Mouse (Mus musculus): Measurements from ENCODE around the gene Tmem274.
A peak's percentile ranks its signal among the peaks of the same experiment; 100 is the strongest.

The Tmem274 gene

DNA sequence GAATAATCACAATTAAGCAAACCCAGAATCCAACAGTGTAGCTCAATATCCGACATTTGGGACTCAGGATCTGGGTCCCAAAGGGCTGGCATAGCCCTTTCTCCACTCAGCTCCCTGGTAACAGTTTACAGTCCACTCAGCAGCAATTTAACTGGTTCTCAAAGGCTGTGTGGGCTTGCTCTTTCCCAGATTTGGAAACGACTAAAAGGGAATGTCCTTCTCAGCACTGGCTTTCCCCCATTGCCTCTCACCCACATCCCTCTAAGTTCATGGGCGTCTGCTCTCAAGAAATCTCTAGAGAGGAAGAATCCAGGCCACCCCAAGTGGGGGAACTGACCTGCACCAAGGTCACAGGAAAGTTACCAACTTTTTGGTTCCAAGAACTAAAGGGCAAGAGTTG lies 7.4 kb downstream of the Tmem274 start:
- peak in 1 of 2 experiments; percentile 29 for DNase-seq

DNA sequence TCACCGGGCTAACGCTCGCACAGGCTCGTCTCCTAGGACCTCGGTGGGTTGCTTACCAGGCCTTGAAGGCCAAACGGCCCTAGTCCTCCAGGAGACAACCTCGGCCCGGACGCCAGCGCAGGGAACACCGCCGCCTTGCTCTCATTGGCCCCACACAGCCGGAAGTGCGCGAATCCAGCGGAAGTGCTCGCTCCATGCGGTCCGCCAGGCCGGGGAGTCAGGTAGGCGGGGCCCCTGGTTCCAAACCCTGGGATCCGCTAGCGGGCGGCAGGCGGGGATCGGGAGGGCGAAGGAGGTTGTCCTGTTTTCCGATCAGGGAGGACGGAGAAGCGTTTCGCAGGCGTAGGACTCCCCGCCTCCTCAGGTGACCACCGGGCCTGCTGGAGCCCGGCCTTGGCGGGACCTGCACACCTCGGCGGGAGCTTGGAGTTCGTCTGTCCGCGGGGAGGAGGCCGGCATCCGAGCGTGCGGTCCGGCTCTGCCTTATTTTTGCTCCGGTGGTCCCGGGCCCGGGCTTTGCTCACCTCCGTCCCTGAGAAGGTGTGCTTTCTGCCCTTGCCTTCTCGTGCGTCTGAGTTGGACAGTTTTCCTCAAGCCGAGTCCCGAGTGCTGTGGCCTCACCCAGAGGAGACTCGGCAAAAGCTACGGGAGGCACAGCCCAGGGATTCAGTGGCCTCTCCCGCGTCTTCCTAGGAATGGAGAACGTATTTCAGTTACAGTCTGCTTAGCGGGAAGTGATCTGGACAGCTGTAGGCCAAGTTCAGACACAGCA lies 8.1 kb downstream of the Tmem274 start, which contains the start of the genes Nmnat1 and Lzic:
Gene Nmnat1 (minus strand): TSS at position 150 of the 772 bp plus-strand sequence.
Gene Lzic (plus strand): TSS at position 177 of the 772 bp plus-strand sequence.
- DNase-seq: peak; percentile 91 to 93

DNA sequence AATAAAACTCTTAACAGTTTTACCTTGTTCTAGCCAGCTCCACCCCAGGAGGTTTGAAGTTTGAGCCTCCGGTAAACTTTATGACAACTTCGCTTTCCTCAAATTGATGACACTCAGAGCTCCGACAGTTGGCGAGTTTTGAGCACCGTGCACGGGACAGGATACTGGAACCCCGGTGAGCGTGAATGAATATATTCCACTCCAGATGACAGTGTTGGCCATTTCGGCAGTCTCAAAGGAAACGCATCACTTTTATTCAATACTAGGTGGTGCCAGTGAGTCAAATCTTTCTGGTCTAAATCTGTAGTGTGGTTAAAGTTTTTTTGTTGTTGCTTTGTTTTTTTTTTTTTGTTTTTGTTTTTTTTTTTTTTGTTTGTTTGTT lies 8.6 kb downstream of the Tmem274 start:
- peak; percentile 14 to 26 for DNase-seq

DNA sequence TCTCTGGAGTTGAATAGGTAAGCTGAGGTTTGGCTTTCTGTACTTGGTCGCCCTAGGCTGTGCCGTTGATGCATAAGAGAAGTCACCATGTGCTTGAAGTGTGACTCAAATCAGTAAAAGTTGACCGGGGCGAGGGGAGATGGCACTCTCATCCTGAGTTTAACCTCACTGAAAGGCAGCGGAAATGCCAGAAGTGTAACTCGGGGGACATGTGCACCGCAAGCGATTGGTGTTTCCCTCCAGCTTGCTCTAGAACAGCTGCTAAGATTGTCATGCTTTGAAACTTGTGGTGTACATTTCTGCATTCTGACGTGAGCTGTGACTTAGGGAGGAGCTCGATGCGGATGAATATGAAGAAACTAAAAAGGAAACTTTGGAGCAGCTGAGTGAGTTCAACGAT lies 10.6 kb downstream of the Tmem274 start:
- DNase-seq: no peak

DNA sequence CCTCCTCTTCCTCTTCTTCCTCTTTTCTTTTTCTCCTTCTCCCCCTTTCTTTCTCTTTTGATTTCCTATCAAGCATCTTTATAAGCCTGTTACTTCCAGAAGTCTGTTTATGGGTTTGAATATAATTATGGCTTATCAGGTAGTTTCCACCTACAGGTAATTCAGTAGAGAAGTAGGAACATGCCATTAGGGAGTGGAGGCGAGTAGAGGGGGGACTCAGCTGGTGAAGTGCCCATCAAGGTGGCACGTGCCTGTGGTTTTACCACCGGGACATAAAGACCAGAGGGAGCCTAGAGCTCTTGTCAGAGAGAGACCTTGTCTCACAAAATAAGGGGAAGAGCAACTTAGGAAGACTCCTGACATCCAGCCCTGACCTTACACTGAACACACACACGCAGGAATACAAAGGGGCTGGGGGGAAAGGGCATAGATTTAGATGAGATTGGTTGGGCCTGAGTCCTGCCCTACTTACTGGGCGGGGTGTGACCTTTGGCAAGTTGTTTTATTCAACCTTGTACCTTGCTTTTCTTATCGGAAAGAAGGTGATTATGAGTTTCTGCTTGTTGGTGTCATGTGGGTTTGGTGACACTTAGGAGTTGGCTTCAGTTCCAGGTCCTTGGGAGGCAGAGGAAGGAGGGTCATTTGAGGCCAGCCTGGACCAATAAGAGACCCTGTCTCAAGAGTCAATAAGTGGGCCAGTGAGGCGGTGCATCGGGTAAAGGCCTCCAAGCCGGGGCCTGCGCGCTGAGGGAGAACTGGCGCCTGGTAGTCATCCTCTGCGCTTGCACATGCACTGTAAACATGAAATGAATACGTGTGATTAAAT lies 12.4 kb downstream of the Tmem274 start:
- no peak for DNase-seq

DNA sequence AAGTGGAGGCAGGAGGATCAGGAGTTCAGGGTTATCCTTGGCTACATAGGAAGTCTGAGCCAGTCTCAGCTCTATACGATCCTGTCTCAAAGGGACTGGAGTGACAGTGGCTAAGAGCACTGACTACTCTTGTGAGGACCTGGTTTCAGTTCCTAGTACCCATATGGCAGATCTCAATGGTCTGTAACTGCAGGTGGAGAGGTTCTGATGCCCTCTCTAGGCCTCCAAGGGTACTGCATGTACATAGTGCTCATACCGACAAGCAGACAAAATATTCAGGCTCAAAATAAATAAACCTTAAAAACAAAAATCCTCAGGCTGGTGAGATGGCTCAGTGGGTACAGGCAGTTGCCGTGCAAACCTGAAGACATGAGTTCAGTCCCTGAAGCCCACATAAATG lies 14.0 kb downstream of the Tmem274 start:
- no peak for DNase-seq

DNA sequence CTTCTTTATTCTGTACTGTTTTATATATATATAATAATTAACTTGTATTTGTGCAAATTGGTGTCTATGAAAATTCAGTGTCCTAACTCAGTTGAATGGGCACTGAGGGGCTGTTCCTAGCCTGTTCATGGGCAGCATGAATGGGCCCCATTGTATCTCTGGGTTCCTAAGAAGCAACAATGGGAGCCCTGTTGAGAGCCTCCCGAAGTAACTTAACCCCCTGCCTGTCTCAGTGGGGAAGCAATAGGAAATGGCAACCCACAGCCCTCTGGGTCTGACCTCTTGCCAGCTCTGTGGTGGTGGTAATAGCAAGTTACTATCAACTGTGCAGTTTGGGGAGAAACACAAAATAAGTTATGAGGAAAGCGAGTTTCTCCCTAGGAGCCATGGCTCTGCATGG lies 19.4 kb downstream of the Tmem274 start:
- DNase-seq: no peak

DNA sequence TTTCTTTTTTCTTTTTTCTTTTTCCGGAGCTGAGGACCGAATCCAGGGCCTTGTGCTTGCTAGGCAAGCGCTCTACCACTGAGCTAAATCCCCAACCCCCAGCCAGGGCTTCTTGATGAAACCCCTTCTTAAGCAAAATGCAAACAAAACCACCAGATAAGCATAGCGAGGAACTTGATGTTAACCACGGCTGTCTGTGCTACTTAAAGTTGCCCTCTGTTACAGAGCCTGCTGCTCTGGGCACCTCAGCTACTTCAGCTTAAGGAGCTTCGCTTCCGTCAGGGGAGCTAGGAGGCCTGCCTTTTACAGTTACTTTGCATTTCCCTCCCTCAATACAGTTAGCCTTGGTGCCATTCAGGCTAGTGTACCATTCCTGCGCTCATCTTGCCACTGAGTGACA lies 21.7 kb downstream of the Tmem274 start:
- DNase-seq: no peak

DNA sequence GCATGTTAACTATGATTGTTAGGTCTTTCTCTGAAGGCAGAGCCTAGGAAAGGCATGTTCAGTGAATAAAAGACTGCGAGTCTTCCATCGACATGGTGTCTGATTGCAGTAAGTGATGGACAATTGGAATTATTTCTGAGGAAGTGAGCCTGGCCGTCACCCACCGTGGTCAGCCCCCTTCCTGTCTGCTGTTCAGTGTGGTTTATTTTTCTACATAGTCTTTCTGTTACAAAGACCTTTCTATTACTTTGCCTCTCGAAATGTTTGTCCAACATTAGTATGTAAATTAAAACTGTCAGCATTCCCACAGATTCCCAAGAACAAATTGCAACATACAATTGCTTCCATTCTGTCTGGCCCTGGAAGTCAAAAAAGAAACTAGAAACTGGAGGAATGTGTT lies 22.6 kb downstream of the Tmem274 start:
- DNase-seq: no peak

DNA sequence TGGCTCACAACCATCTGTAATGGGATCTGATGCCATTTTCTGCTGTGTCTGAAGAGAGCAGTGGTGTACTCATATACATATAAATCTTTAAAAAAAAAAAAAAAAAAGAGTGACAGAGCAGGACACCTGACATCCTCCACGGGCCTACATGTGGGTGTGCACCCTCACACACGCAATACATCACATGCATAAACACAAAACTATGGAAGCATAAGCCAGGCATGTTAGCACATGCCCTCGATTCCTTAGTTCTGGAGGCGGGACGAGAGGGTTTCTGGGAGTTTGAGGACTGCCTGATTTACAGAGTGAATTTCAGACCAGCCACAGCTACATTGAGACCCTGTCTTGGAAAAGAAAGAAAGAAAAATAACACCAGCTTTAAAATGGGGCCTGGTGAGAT lies 27.2 kb downstream of the Tmem274 start:
- DNase-seq: no peak

DNA sequence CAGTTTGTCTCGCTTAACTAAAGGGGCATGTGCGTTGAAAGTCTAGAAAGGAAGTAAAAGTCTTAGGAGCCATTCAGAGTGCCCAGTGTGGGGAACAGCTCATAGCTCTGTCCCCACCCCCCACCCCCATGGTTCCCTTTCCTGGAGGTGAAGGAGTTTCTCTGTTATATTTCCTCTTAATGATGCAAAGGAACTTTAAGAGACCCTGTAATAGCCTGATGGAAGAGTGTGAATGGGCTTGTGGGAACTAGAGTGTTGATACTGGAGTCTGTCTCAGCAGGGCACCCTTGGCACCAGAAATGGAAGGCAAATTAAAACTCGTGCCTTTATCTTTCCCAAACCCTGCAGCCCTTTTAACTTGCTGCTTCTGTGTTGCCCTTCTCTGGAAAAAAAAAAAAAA lies 27.7 kb downstream of the Tmem274 start:
- DNase-seq: no peak

DNA sequence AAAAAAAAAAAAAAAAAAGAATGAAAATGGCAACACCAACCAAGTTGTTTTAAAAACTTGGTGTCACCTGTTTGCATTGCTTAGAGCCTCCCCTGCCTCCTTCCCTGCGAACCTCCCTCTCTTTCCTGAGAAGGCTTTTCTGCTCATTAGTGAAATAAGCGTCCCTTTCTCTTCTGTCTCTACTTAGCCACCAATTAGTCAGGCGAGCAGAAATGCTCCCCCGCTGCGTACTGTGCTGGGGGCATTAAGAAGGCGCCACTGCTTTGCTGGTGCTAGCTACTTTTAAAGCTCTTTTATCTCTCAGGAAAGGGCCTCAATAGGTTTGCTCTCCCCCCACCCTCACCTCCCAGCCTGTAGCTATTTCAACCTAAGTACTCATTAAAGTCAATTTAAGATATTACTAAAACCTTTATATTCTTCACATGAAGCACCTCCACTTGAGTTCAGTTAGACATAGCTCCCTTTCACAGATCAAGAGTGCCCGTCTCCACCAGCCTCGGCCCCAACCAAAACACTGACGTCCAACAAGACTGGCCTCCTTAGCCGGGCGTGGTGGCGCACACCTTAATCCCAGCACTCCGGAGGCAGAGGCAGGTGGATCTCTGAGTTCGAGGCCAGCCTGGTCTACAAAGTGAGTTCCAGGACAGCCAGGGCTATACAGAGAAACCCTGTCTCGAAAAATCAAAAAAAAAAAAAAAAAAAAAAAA lies 28.2 kb downstream of the Tmem274 start:
- no peak for DNase-seq

DNA sequence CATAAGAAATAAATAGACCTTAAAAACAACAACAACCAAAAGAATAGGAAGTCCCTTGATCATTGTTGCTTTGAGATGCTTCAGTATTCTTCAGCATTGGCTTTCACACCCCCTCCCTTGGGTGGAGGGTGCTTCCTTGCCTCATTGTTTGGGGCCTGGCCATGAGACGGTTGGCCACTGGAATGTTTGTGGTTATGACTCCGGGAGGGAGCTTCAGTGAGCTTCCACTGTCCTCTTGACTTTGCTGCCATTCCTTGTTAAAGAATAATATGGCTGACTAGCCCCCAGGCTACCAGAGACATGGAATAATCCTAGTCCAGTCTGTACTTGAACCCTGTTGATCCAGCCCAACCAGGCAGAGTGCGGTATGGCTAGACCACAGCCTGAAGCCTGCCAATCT lies 29.7 kb downstream of the Tmem274 start:
- DNase-seq: no peak

DNA sequence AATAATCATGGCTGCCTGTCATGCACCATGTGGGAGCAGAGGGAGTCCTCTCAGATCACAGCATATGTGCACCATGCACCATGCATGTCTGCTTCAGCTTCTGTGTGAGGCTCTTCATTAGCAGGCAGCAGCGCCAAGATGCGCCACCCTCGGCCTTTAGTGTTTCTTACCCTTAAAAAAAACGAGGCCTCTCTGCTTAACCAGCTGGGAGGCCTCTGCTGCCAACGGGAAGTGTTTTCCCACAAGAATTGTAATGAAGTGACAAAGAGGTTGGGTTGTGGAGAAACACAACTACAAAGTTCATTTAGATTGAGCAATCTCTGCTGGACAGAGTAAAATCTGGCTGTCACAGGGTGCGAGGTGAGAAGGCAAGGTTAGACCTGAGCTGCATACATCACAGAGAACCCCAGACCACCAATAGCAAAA lies 34.1 kb downstream of the Tmem274 start:
- no peak for DNase-seq

DNA sequence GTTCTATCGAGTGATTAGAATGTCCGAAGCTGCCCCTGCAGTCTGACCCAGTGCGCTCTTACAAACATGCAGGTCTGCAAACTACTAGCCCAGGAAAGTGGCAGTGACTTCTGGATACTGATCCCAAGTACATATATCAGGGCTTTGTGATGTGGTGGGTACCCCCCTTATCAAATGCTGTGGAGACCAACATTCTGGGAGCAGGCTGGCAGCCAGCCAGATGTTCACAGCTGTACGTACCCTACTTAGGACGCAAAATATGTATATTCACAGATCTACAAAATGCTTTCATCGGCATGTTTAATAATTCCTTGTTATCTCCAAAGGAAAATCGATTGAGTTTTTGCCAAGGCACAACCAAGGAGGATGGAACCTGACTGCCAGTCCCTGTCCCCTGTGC lies 34.9 kb downstream of the Tmem274 start:
- DNase-seq: no peak

DNA sequence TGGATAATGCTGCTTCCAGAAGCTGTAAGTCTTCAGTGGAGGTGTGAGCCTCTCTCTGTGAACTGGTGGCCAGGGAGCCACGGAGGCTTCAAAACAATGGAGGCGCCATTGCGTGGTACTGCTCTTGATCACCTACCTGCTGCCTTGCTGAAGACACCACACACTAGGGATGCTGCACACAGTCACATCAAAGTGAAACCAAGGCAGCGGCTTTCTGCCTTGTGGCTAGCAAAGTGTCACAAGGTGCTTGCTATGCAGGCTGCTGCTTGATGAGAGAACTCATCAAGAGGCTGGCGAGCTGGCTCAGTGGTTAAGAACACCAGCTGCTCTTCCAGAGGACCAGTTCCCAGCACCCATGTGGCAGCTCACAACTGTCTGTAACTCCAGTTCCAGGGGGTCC lies 38.5 kb downstream of the Tmem274 start:
- DNase-seq: no peak

DNA sequence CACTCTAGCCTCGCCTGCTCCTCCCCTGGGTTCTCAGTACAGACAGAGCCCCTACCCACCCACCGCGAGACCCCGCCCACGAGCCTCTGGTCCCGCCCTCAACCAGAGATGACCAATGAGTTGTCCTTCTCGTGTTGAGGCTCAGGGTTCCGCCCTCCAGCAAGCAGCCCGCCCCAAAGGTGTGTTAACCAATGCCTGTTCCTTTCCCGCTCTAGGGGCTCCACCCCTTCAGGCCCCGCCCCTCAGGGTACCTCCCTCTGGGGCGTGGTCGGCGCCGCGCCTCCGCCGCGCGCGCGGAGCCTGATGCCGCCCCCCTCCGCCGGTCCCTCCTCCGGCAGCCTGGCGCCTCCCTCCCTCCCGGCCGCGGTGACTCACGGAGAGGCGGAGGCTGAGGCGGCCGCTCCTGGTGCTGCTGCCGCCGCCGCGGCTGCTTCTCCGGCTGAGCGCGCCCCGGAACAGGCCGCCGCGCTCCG lies 40.7 kb downstream of the Tmem274 start, which contains the start of gene Ctnnbip1:
Gene Ctnnbip1 (plus strand): TSS at position 369 of the 473 bp plus-strand sequence.
- peak; percentile 98 for DNase-seq

DNA sequence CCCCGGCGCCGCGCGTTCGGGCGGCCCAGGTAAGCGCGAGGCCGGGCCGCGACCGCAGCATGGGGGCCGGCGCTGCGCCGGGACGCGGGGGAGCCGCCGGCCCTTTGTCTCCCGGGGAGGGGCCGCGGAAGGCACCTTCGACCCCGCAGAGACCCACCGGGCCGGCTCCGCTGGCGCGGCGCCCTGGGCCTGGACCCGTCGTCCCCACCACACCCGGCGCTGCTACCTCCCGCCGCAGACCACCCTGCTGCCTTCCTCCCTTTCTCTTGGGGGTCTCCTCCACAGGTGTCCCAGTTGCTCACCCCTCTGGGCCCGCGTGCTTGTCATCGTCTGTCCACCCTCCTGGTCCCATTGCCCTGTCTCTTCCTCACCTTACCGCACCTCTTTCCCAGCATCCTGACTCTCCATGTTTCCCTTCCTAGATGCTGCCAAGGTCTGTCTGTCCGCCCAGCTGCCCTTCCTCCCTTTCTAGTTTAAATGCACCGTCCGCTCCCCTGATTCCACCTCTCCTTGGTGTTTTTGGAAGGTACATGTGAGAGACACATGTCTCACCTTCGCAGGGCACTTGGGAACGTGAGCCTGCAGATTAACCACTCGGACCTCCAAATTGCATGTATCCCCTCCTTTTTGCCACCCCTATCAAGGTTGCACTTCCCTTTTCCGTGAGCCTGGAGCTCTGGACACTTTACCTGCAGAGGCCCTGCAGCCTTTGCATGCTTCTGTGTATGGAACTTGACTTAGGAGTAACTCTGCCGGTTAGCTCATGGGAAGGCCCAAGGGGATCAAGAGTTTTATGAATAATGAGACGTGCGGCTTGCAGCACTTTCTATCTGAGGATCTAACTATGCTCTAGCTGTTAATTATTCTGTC lies 41.4 kb downstream of the Tmem274 start:
- no peak for DNase-seq

DNA sequence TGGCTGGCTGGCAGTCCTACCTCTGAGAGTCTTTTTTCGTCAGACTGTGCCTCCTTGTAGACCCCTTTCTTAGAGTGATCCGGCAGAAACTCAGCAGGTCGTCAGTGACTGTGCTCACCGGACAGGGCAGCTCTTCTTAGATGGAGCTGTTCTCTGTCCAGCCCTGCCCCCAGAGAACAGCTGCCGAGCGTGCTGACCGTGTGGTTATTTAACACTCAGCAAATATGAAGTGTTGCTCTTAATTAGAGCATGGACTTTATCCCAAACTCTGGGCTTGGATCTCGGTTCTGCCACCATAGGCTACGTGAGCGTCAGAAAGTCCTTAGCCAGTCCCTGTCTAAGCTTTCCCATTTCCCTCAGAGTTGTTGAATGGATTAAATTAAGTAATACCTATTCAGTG lies 44.1 kb downstream of the Tmem274 start:
- DNase-seq: peak; percentile 67 to 72

DNA sequence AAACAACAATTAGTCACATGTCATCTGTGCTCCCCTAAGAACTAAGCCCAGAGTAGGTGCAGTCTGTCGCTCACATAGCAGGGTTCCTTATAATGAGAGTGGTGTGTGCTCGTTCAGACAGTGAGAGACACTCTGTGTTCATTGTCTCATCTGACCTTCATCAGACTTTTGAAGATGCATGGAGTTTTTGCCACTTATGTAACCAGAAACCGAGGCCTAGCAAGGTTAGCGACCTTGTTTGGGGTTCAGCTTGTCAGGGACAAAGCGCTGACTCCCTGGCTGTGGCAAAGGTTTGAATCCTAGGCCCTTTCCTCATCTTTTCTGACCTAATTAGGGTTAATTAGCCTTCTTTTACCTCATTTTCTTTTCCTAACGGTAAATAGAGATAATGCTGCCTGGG lies 46.8 kb downstream of the Tmem274 start:
- no peak for DNase-seq

DNA sequence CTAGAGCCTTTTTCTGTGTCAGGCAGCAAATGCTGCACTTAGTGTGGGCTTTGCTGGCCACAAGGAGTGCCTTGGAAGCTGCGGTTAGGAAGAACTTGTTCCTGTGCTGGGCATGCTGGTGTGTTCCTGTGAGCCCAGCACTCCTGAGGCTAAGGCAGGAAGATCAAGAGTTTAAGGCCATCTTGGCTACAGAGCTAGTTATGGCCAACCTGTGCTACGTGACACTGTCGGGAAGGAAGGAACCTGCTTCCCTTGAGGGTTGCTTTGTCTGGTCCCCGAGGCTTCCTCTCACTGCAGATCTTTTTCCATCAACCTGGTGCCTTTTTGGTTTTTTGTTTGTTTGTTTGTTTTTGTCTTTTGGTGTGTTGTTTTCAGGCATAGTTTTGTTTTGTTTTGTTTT lies 48.0 kb downstream of the Tmem274 start:
- no peak for DNase-seq

DNA sequence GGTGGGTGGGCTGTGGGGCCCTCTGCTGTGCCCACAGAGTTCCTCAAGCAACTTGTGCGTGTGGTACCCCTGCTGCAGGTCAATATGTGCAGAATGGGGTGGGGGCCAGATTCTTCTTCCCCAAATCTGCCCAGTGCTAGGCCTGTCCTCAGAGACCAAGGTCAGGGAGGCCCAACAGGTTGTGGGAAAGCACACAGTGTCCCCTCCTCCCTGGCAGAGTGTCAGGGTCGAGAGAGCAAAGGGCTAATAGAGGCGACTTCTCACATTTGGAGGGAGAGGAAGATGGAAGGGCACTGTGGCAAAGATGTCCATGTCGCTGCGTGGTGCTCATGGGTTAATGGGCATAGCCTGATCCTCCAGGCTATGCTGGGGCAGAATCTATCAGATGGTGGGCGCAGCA lies 48.6 kb downstream of the Tmem274 start:
- DNase-seq: peak in 1 of 2 experiments; percentile 45

Measured in kidney, adult 8-10 months (tissue).